Mouse (Mus musculus): ENCODE measurements around the gene Cbarp. TPM values are rescaled to one million over a fixed set of nuclear protein-coding genes. Genes with fewer than 3 reads are reported as not detected.

Gene Cbarp
- 1.5 TPM for polyA plus RNA-seq (2014; fragmentation: Illumina TruSeq; extraction: RNeasy Lipid Tissue Mini Kit (QIAGEN cat#74804); ENCODE audit: low read depth, low replicate concordance)

GRCm38 (mm10) chr10:80140666-80141035, at the start of gene Cbarp:
Gene Cbarp, minus strand, starts transcription at chr10:80140835.

GRCm38 (mm10) chr10:80179068-80180051, 38.7 kb upstream of the Cbarp start, which contains the start of gene Efna2:
Gene Efna2, plus strand, starts transcription at chr10:80179482.

GRCm38 (mm10) chr10:80172527-80173292, 32.1 kb upstream of the Cbarp start, which contains the start of gene 1600002K03Rik:
Gene 1600002K03Rik, plus strand, starts transcription at chr10:80172944.

GRCm38 (mm10) chr10:80165392-80166128, 24.9 kb upstream of the Cbarp start, which contains the start of gene Cirbp:
Gene Cirbp, plus strand, starts transcription at chr10:80165985.

GRCm38 (mm10) chr10:80147719-80148601, 7.3 kb upstream of the Cbarp start, which contains the start of gene Midn:
Gene Midn, plus strand, starts transcription at chr10:80148272.

GRCm38 (mm10) chr10:80138553-80139438, 1.8 kb downstream of the Cbarp start, which contains the start of gene Atp5d:
Gene Atp5d, plus strand, starts transcription at chr10:80138632.

GRCm38 (mm10) chr10:80115290-80115943, 25.2 kb downstream of the Cbarp start, which contains the start of gene Stk11:
Gene Stk11, plus strand, starts transcription at chr10:80115803.

GRCm38 (mm10) chr10:80105460-80105859, 35.2 kb downstream of the Cbarp start, which contains the start of gene Sbno2:
Gene Sbno2, minus strand, starts transcription at chr10:80105571.

Other genes starting within 250 kb of the Cbarp start
- 14.9 TPM for gene Cfd, start 250.0 kb downstream of the Cbarp start, polyA plus RNA-seq (2014; fragmentation: Illumina TruSeq; extraction: RNeasy Lipid Tissue Mini Kit (QIAGEN cat#74804); ENCODE audit: low read depth, low replicate concordance)
- gene Med16, start 231.9 kb downstream of the Cbarp start, polyA plus RNA-seq (2014; fragmentation: Illumina TruSeq; extraction: RNeasy Lipid Tissue Mini Kit (QIAGEN cat#74804); ENCODE audit: low read depth, low replicate concordance) = not detected
- not detected for gene Gm26602, start 230.0 kb downstream of the Cbarp start, polyA plus RNA-seq (2014; fragmentation: Illumina TruSeq; extraction: RNeasy Lipid Tissue Mini Kit (QIAGEN cat#74804); ENCODE audit: low read depth, low replicate concordance)
- not detected for gene Kiss1r, start 223.9 kb downstream of the Cbarp start, polyA plus RNA-seq (2014; fragmentation: Illumina TruSeq; extraction: RNeasy Lipid Tissue Mini Kit (QIAGEN cat#74804); ENCODE audit: low read depth, low replicate concordance)
- gene R3hdm4, start 219.6 kb downstream of the Cbarp start, polyA plus RNA-seq (2014; fragmentation: Illumina TruSeq; extraction: RNeasy Lipid Tissue Mini Kit (QIAGEN cat#74804); ENCODE audit: low read depth, low replicate concordance) = 8.8 TPM
- 1.9 TPM for gene Arid3a, start 213.8 kb downstream of the Cbarp start, polyA plus RNA-seq (2014; fragmentation: Illumina TruSeq; extraction: RNeasy Lipid Tissue Mini Kit (QIAGEN cat#74804); ENCODE audit: low read depth, low replicate concordance)
- 1.2 TPM for gene Wdr18, start 180.7 kb downstream of the Cbarp start, polyA plus RNA-seq (2014; fragmentation: Illumina TruSeq; extraction: RNeasy Lipid Tissue Mini Kit (QIAGEN cat#74804); ENCODE audit: low read depth, low replicate concordance)
- not detected for gene Grin3b, start 170.1 kb downstream of the Cbarp start, polyA plus RNA-seq (2014; fragmentation: Illumina TruSeq; extraction: RNeasy Lipid Tissue Mini Kit (QIAGEN cat#74804); ENCODE audit: low read depth, low replicate concordance)
- gene Tmem259, start 156.5 kb downstream of the Cbarp start, polyA plus RNA-seq (2014; fragmentation: Illumina TruSeq; extraction: RNeasy Lipid Tissue Mini Kit (QIAGEN cat#74804); ENCODE audit: low read depth, low replicate concordance) = 0.64 TPM
- gene Cnn2, start 152.3 kb downstream of the Cbarp start, polyA plus RNA-seq (2014; fragmentation: Illumina TruSeq; extraction: RNeasy Lipid Tissue Mini Kit (QIAGEN cat#74804); ENCODE audit: low read depth, low replicate concordance) = 4.3 TPM
- gene Abca7, start 144.3 kb downstream of the Cbarp start, polyA plus RNA-seq (2014; fragmentation: Illumina TruSeq; extraction: RNeasy Lipid Tissue Mini Kit (QIAGEN cat#74804); ENCODE audit: low read depth, low replicate concordance) = 0.58 TPM
- gene Arhgap45, start 124.2 kb downstream of the Cbarp start, polyA plus RNA-seq (2014; fragmentation: Illumina TruSeq; extraction: RNeasy Lipid Tissue Mini Kit (QIAGEN cat#74804); ENCODE audit: low read depth, low replicate concordance) = not detected
- gene Polr2e, start 101.0 kb downstream of the Cbarp start, polyA plus RNA-seq (2014; fragmentation: Illumina TruSeq; extraction: RNeasy Lipid Tissue Mini Kit (QIAGEN cat#74804); ENCODE audit: low read depth, low replicate concordance) = 0.64 TPM
- 76.0 TPM for gene Gpx4, start 93.7 kb downstream of the Cbarp start, polyA plus RNA-seq (2014; fragmentation: Illumina TruSeq; extraction: RNeasy Lipid Tissue Mini Kit (QIAGEN cat#74804); ENCODE audit: low read depth, low replicate concordance)
- 1.3 TPM for gene Sbno2, start 35.3 kb downstream of the Cbarp start, polyA plus RNA-seq (2014; fragmentation: Illumina TruSeq; extraction: RNeasy Lipid Tissue Mini Kit (QIAGEN cat#74804); ENCODE audit: low read depth, low replicate concordance)
- 8.0 TPM for gene Stk11, start 25.0 kb downstream of the Cbarp start, polyA plus RNA-seq (2014; fragmentation: Illumina TruSeq; extraction: RNeasy Lipid Tissue Mini Kit (QIAGEN cat#74804); ENCODE audit: low read depth, low replicate concordance)
- gene Atp5d, start 2.2 kb downstream of the Cbarp start, polyA plus RNA-seq (2014; fragmentation: Illumina TruSeq; extraction: RNeasy Lipid Tissue Mini Kit (QIAGEN cat#74804); ENCODE audit: low read depth, low replicate concordance) = 0.70 TPM
- 7.6 TPM for gene Midn, start 7.4 kb upstream of the Cbarp start, polyA plus RNA-seq (2014; fragmentation: Illumina TruSeq; extraction: RNeasy Lipid Tissue Mini Kit (QIAGEN cat#74804); ENCODE audit: low read depth, low replicate concordance)
- gene Cirbp, start 25.1 kb upstream of the Cbarp start, polyA plus RNA-seq (2014; fragmentation: Illumina TruSeq; extraction: RNeasy Lipid Tissue Mini Kit (QIAGEN cat#74804); ENCODE audit: low read depth, low replicate concordance) = 21.3 TPM
- gene 1600002K03Rik, start 32.1 kb upstream of the Cbarp start, polyA plus RNA-seq (2014; fragmentation: Illumina TruSeq; extraction: RNeasy Lipid Tissue Mini Kit (QIAGEN cat#74804); ENCODE audit: low read depth, low replicate concordance) = 1.0 TPM
- 2.2 TPM for gene Efna2, start 38.6 kb upstream of the Cbarp start, polyA plus RNA-seq (2014; fragmentation: Illumina TruSeq; extraction: RNeasy Lipid Tissue Mini Kit (QIAGEN cat#74804); ENCODE audit: low read depth, low replicate concordance)
- 7.3 TPM for gene Mum1, start 85.6 kb upstream of the Cbarp start, polyA plus RNA-seq (2014; fragmentation: Illumina TruSeq; extraction: RNeasy Lipid Tissue Mini Kit (QIAGEN cat#74804); ENCODE audit: low read depth, low replicate concordance)
- 5.8 TPM for gene Ndufs7, start 108.3 kb upstream of the Cbarp start, polyA plus RNA-seq (2014; fragmentation: Illumina TruSeq; extraction: RNeasy Lipid Tissue Mini Kit (QIAGEN cat#74804); ENCODE audit: low read depth, low replicate concordance)
- 2.7 TPM for gene Gamt, start 120.2 kb upstream of the Cbarp start, polyA plus RNA-seq (2014; fragmentation: Illumina TruSeq; extraction: RNeasy Lipid Tissue Mini Kit (QIAGEN cat#74804); ENCODE audit: low read depth, low replicate concordance)
- 17.0 TPM for gene Dazap1, start 120.7 kb upstream of the Cbarp start, polyA plus RNA-seq (2014; fragmentation: Illumina TruSeq; extraction: RNeasy Lipid Tissue Mini Kit (QIAGEN cat#74804); ENCODE audit: low read depth, low replicate concordance)
- not detected for gene Rps15, start 151.6 kb upstream of the Cbarp start, polyA plus RNA-seq (2014; fragmentation: Illumina TruSeq; extraction: RNeasy Lipid Tissue Mini Kit (QIAGEN cat#74804); ENCODE audit: low read depth, low replicate concordance)
- not detected for gene Apc2, start 155.1 kb upstream of the Cbarp start, polyA plus RNA-seq (2014; fragmentation: Illumina TruSeq; extraction: RNeasy Lipid Tissue Mini Kit (QIAGEN cat#74804); ENCODE audit: low read depth, low replicate concordance)
- gene 2310011J03Rik, start 179.7 kb upstream of the Cbarp start, polyA plus RNA-seq (2014; fragmentation: Illumina TruSeq; extraction: RNeasy Lipid Tissue Mini Kit (QIAGEN cat#74804); ENCODE audit: low read depth, low replicate concordance) = 1.4 TPM
- gene Pcsk4, start 188.7 kb upstream of the Cbarp start, polyA plus RNA-seq (2014; fragmentation: Illumina TruSeq; extraction: RNeasy Lipid Tissue Mini Kit (QIAGEN cat#74804); ENCODE audit: low read depth, low replicate concordance) = not detected
- not detected for gene Reep6, start 189.1 kb upstream of the Cbarp start, polyA plus RNA-seq (2014; fragmentation: Illumina TruSeq; extraction: RNeasy Lipid Tissue Mini Kit (QIAGEN cat#74804); ENCODE audit: low read depth, low replicate concordance)
- gene Adamtsl5, start 207.6 kb upstream of the Cbarp start, polyA plus RNA-seq (2014; fragmentation: Illumina TruSeq; extraction: RNeasy Lipid Tissue Mini Kit (QIAGEN cat#74804); ENCODE audit: low read depth, low replicate concordance) = 0.82 TPM
- gene Plk5, start 215.6 kb upstream of the Cbarp start, polyA plus RNA-seq (2014; fragmentation: Illumina TruSeq; extraction: RNeasy Lipid Tissue Mini Kit (QIAGEN cat#74804); ENCODE audit: low read depth, low replicate concordance) = not detected
- gene Mex3d, start 246.8 kb upstream of the Cbarp start, polyA plus RNA-seq (2014; fragmentation: Illumina TruSeq; extraction: RNeasy Lipid Tissue Mini Kit (QIAGEN cat#74804); ENCODE audit: low read depth, low replicate concordance) = 13.4 TPM

Measured in adrenal gland, adult 10 weeks (tissue).